ENCODE assay signal across 10 mouse cellular contexts in genomic region chr2:156305818-156306217, GRCm38 (mm10). TPM values are rescaled to one million over a fixed set of nuclear protein-coding genes. Genes with fewer than 3 reads are reported as not detected.
DNase-seq lines count a peak whose midpoint lies in the region; ATAC-seq and TF ChIP-seq lines count a peak whose summit lies in the region.
"Had no signal": no experiment of that assay in that cellular context is flagged by ENCODE, and none has a peak within 500 bp of the region (broad histone marks: within the 10 kb centered on the region; RNA-seq: fewer than 3 reads in every experiment).

No protein-coding gene starts in this region.

- 0 out of 2 replicates have a peak, but pooled peaks have one; percentile 32 for ATAC-seq in kidney, embryonic 14.5 days (ENCODE audit: low FRiP score, low TSS enrichment)
- ATAC-seq in CD4-positive, CD25-positive, alpha-beta regulatory T cell, adult 4 months = peak; percentile 61
- peak; percentile 45; the same call in 1 of the 2 replicates for ATAC-seq in intestine, embryonic 16.5 days

- no peaks in the 10 kb centered on the region for H3K9me3 ChIP-seq in kidney, embryonic 14.5 days (ENCODE audit: control insufficient read depth, low read length)
- no peaks in the 10 kb centered on the region for H3K9me3 ChIP-seq in intestine, embryonic 16.5 days (ENCODE audit: control insufficient read depth, low read length)
- H3K9me3 ChIP-seq: embryonic facial prominence, embryonic 13.5 days; lung, embryonic 15.5 days had no signal

- DNase-seq in kidney, adult 9 months = no peak
- DNase-seq in left cerebral cortex, postnatal 36 days (ENCODE audit: low spot score in 2 of 2) = no peak
- no peak for DNase-seq in layer of hippocampus, adult 9-10 months (ENCODE audit: low spot score)
- no peak for DNase-seq in adrenal gland, postnatal 4 days (ENCODE audit: low spot score in 2 of 2)

- no peak overlapping the region for H3K9ac ChIP-seq in kidney, embryonic 14.5 days (ENCODE audit: low read depth, low read length)
- no peak overlapping the region for H3K9ac ChIP-seq in intestine, embryonic 16.5 days (ENCODE audit: low read depth, low read length)
- H3K9ac ChIP-seq: embryonic facial prominence, embryonic 13.5 days; lung, embryonic 15.5 days had no signal

- no peak overlapping the region for H3K4me3 ChIP-seq in kidney, embryonic 14.5 days (ENCODE audit: low read length)
- no peak overlapping the region for H3K4me3 ChIP-seq in bone marrow, adult 2 months (replicated peaks; ENCODE audit: control insufficient read depth, low read depth, low read length)
- no peak overlapping the region for H3K4me3 ChIP-seq in intestine, embryonic 16.5 days (ENCODE audit: low read length)
- H3K4me3 ChIP-seq: embryonic facial prominence, embryonic 13.5 days; lung, embryonic 15.5 days had no signal

- H3K27me3 ChIP-seq in kidney, embryonic 14.5 days (ENCODE audit: control insufficient read depth, insufficient read depth, low read length) = no peaks in the 10 kb centered on the region
- H3K27me3 ChIP-seq in intestine, embryonic 16.5 days (replicated peaks; ENCODE audit: control insufficient read depth, insufficient read depth, low read length) = no peaks in the 10 kb centered on the region
- H3K27me3 ChIP-seq: embryonic facial prominence, embryonic 13.5 days; lung, embryonic 15.5 days had no signal

- H3K4me1 ChIP-seq in kidney, embryonic 14.5 days (ENCODE audit: control insufficient read depth, insufficient read depth, low read length) = no peaks in the 10 kb centered on the region
- no peaks in the 10 kb centered on the region for H3K4me1 ChIP-seq in bone marrow, adult 2 months (ENCODE audit: control insufficient read depth, insufficient read depth, low read length)
- H3K4me1 ChIP-seq in intestine, embryonic 16.5 days (ENCODE audit: control insufficient read depth, insufficient read depth, low read length) = no peaks in the 10 kb centered on the region
- H3K4me1 ChIP-seq: embryonic facial prominence, embryonic 13.5 days; lung, embryonic 15.5 days had no signal

- peaks cover 51% of the 10 kb centered on the region for H3K36me3 ChIP-seq in kidney, embryonic 14.5 days (ENCODE audit: control insufficient read depth, insufficient read depth, low read length)
- peaks cover 7% of the 10 kb centered on the region for H3K36me3 ChIP-seq in intestine, embryonic 16.5 days (ENCODE audit: control insufficient read depth, insufficient read depth, low read length)

- TF ChIP-seq CTCF in bone marrow, adult 2 months (IDR thresholded peaks at IDR 0.05; ENCODE audit: control insufficient read depth, insufficient read depth, low read length) = peak; percentile 25; the same call in 1 of the 2 replicates

- no peak overlapping the region for H3K27ac ChIP-seq in kidney, embryonic 14.5 days (ENCODE audit: low read depth, low read length)
- H3K27ac ChIP-seq in bone marrow, adult 2 months (ENCODE audit: control insufficient read depth, insufficient read depth, low read depth, low read length, poor library complexity) = no peak overlapping the region
- H3K27ac ChIP-seq in intestine, embryonic 16.5 days (ENCODE audit: low read length) = no peak overlapping the region
- H3K27ac ChIP-seq: embryonic facial prominence, embryonic 13.5 days; lung, embryonic 15.5 days had no signal

- intact Hi-C loops in left cerebral cortex, postnatal 36 days (cut with DNase I) = no loop called here

- TF ChIP-seq POLR2A in bone marrow, adult 2 months (IDR thresholded peaks at IDR 0.05; ENCODE audit: borderline replicate concordance, control insufficient read depth, low read depth, low read length) = no peak

- no peak overlapping the region for H3K4me2 ChIP-seq in kidney, embryonic 14.5 days (replicated peaks; ENCODE audit: low read depth, low read length)
- no peak overlapping the region for H3K4me2 ChIP-seq in intestine, embryonic 16.5 days (ENCODE audit: low read depth, low read length)
- H3K4me2 ChIP-seq: embryonic facial prominence, embryonic 13.5 days; lung, embryonic 15.5 days had no signal

- 84% methylated on average over 2 of the region's 2 CpGs for WGBS in kidney, embryonic 14.5 days
- WGBS in bone marrow, adult 2 months = 81% methylated on average over 2 of the region's 2 CpGs
- 89% methylated on average over 2 of the region's 2 CpGs for WGBS in intestine, embryonic 16.5 days

RNA-seq across cellular contexts. Expression of gene Cnbd2, which starts 6.3 kb away (rescaled TPM):
- 4.5 and 6.4 TPM in 2 replicates for polyA plus RNA-seq in kidney, embryonic 14.5 days (2014; fragmentation: Nextera tagmentation; extraction: Ambion mirVana)
- polyA plus RNA-seq in CD4-positive, CD25-positive, alpha-beta regulatory T cell, adult 4 months (2017; shearing (Covaris generic)) = 1 to 10 TPM; 6.3 to 8.8 TPM
- 2.6 and 5.4 TPM in 2 replicates for polyA plus RNA-seq in bone marrow, adult 2 months (2011; ENCODE audit: insufficient read depth, insufficient read length, low replicate concordance, missing spikeins)
- 4.2 and 4.5 TPM in 2 replicates for polyA plus RNA-seq in intestine, embryonic 16.5 days (2015; fragmentation: Nextera tagmentation; extraction: Ambion mirVana)
- total RNA-seq in left cerebral cortex, postnatal 36 days (2021) = 1 to 10 TPM; 4.9 to 7.2 TPM
- 1 to 10 TPM; 1.6 to 2.4 TPM for total RNA-seq in adrenal gland, postnatal 4 days (2021)

RNA-seq across cellular contexts. Expression of gene Scand1, which starts 6.7 kb away (rescaled TPM):
- polyA plus RNA-seq in kidney, embryonic 14.5 days (2014; fragmentation: Nextera tagmentation; extraction: Ambion mirVana) = 74.2 TPM in 2 replicates
- 1 to 10 TPM; 1.6 to 2.7 TPM for polyA plus RNA-seq in CD4-positive, CD25-positive, alpha-beta regulatory T cell, adult 4 months (2017; shearing (Covaris generic))
- polyA plus RNA-seq in bone marrow, adult 2 months (2011; ENCODE audit: insufficient read depth, insufficient read length, low replicate concordance, missing spikeins) = 61.6 and 84.9 TPM in 2 replicates
- 48.9 and 56.6 TPM in 2 replicates for polyA plus RNA-seq in intestine, embryonic 16.5 days (2015; fragmentation: Nextera tagmentation; extraction: Ambion mirVana)
- 100 to 1,000 TPM in 1 of 2 experiments, 10 to 100 TPM in 1; 86.2 to 105 TPM for total RNA-seq in left cerebral cortex, postnatal 36 days (2021)
- 100 to 1,000 TPM; 107 to 119 TPM for total RNA-seq in adrenal gland, postnatal 4 days (2021)

Comparison
In these comparisons a context has a peak if more than half of its experiments do, and no peak if none do; other contexts are left out.
1. RNA of gene Scand1, which starts 6.7 kb away (polyA plus RNA-seq): 61.6 to 84.9 TPM in bone marrow, adult 2 months, 74.2 TPM in kidney, embryonic 14.5 days and 48.9 to 56.6 TPM in intestine, embryonic 16.5 days; 1.6 to 2.7 TPM in CD4-positive, CD25-positive, alpha-beta regulatory T cell, adult 4 months; every median in the first group is over 10 times any median in the second.
2. Peak in every context shown above with its lines, with median percentiles within 50 percentile points of each other: ATAC-seq.